Mouse (Mus musculus): Measurements from ENCODE around the gene Egfl8. TPM values are rescaled to one million over a fixed set of nuclear protein-coding genes. Genes with fewer than 3 reads are reported as not detected.
A peak's percentile ranks its signal among the peaks of the same experiment; 100 is the strongest.

The Egfl8 gene
- total RNA-seq, 2 experiments from 2014 or later: 0.85 to 1.1 TPM

DNA sequence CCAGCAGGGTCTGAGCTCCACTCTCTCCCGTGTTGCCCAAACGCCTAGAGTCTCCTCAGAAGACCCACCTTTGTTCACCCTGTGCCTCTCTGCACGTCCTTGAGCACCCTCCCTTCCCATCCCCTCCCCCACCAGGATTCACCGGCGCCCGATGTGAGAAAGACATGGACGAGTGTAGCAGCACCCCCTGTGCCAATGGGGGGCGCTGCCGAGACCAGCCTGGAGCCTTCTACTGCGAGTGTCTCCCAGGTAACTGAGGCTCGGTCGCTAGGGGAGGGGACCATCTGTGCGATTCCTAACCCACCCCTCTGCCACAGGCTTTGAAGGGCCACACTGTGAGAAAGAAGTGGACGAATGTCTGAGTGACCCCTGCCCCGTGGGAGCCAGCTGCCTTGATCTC is 43.4 kb downstream of the Egfl8 start:
- DNase-seq: no peak

DNA sequence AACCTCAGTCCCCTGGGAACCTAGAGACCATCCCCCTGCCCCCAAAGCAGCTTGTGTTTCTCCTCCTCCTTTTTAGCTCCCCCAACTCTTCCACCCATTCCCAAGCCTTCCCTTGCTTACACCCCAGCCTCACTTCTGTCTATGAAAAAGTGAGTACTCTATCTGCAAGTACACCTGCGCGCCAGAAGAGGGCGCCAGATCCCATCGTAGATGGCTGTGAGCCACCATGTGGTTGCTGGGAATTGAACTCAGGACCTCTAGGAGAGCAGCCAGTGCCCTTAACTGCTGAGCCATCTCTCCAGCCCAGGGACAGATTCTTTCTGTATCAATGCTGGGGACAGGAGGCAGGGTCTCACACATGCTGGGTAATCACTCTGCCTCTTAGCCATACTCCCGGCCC is 43.9 kb downstream of the Egfl8 start:
- DNase-seq: no peak

DNA sequence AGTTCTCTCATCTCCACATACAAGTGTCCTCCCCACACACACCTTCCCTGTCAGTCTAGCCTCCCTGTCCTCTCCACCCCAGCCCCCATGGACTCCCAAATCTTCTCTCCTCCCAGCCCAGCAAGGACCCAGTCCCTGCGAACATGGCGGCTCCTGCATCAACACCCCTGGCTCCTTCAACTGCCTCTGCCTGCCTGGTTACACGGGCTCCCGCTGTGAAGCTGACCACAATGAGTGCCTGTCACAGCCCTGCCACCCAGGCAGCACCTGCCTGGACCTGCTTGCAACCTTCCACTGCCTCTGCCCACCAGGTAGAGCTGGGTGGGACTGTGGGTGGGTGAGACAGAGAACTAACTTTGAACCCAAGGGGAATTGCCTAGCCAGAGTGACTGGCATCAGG is 45.9 kb downstream of the Egfl8 start:
- DNase-seq: no peak

DNA sequence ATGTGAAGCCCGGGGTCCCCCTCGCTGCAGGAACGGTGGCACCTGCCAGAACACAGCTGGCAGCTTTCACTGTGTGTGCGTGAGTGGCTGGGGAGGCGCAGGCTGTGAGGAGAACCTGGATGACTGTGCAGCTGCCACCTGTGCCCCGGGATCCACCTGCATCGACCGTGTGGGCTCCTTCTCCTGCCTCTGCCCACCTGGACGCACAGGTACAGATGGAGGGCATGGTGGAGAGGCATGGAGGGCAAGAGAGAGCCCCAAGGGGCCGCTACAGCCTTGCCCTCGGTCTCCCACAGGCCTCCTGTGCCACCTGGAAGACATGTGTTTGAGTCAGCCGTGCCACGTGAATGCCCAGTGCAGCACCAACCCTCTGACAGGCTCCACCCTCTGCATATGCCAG is 47.4 kb downstream of the Egfl8 start:
- DNase-seq: no peak

DNA sequence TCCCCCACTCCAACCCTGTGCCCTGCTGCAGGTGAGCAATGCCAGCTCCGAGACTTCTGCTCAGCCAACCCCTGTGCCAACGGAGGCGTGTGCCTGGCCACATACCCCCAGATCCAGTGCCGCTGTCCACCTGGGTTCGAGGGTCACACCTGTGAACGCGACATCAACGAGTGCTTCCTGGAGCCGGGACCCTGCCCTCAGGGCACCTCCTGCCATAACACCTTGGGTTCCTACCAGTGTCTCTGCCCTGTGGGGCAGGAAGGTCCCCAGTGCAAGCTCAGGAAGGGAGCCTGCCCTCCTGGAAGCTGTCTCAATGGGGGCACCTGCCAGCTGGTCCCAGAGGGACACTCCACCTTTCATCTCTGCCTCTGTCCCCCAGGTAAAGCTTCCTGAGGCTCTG is 48.5 kb downstream of the Egfl8 start:
- DNase-seq: no peak

DNA sequence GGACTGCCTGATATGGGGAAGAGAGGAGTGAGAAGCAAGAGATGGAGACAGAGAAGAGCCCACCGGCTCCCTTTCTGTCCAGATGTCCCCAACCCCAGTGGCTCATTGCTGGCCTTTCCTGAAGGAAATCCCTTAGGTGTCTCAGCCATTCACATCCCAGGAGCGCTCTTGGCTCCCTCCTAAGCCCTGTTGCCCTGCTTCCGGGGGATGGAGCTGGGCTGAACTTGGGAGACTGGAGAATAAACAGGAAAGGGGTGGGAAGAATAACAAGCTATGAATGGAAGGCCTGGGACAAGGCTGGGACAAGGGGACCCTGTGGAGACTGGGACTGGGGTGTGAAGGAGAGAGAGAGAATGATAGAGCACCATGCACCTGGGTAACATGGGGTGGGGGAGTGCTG is 51.0 kb downstream of the Egfl8 start:
- peak; percentile 63 to 89 for DNase-seq

DNA sequence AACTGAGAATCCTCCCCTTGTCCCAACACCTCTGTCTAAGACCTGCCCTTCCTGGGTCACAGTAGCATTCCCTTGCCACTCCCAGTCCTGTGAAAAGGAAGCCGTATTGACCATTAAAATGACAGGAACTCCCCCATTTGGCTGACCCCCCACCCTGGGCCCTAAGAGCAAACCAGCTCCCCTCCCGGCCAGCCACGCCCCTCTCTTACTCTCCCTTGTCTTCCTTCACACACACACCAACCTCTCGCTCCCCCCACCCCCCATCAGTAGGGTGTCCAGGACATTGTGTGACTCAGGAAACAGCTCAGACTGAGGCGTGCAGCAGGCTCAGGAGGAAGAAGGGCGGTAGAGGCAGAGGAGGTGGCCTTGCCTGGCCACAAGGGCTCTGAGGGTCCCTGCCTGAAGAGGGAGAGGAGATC is 51.8 kb downstream of the Egfl8 start, which contains the start of gene Notch4:
TSS of gene Notch4 (plus strand) at position 266 of the 419 bp plus-strand sequence.
- DNase-seq: peak; percentile 72 to 89

DNA sequence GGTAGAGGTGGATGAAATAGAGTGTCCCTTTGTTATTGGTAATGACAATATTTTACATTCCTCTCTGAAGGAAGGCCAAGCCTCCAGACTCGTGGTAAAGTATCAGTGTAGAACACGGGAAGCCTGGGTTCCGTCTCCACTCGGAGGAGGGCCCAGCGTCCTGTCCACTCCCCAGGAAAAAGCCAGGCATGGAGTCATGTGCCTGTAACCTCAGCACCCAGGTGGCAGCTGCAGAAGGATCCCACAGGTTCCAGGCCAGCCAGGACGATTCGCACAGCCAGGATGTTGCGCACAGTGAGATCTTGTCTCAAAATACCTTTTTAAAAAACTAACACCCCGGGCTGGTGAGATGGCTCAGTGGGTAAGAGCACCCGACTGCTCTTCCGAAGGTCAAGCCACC is 52.4 kb downstream of the Egfl8 start:
- no peak for DNase-seq

Other genes with a start within 250 kb of the Egfl8 start
- not detected for gene Btnl1, start 238.8 kb downstream of the Egfl8 start, total RNA-seq (2021)
- gene BC051142, start 217.2 kb downstream of the Egfl8 start, total RNA-seq (2021): not detected
- gene Btnl4, start 138.7 kb downstream of the Egfl8 start, total RNA-seq (2021): not detected
- not detected for gene Btnl6, start 98.6 kb downstream of the Egfl8 start, total RNA-seq (2021)
- gene Notch4, start 51.7 kb downstream of the Egfl8 start, total RNA-seq (2021): 10 to 100 TPM; 33.8 to 40.6 TPM
- 1 to 10 TPM; 4.1 to 5.9 TPM for gene Gpsm3, start 26.2 kb downstream of the Egfl8 start, total RNA-seq (2021)
- gene Pbx2, start 24.7 kb downstream of the Egfl8 start, total RNA-seq (2021): 10 to 100 TPM; 13.6 to 17.4 TPM
- under 1 TPM in 1 of 2 experiments, not detected in 1; 0.23 TPM for gene Ager, start 18.1 kb downstream of the Egfl8 start, total RNA-seq (2021)
- gene Rnf5, start 12.3 kb downstream of the Egfl8 start, total RNA-seq (2021): 10 to 100 TPM; 40.9 to 43.3 TPM
- 10 to 100 TPM; 67.9 to 72.4 TPM for gene Agpat1, start 11.7 kb downstream of the Egfl8 start, total RNA-seq (2021)
- 10 to 100 TPM; 55.5 to 55.8 TPM for gene Ppt2, start 12.5 kb upstream of the Egfl8 start, total RNA-seq (2021)
- 1 to 10 TPM in 1 of 2 experiments, under 1 TPM in 1; 0.93 to 1.5 TPM for gene Prrt1, start 13.6 kb upstream of the Egfl8 start, total RNA-seq (2021)
- 1 to 10 TPM; 5.8 to 6.5 TPM for gene Fkbpl, start 28.8 kb upstream of the Egfl8 start, total RNA-seq (2021)
- gene Atf6b, start 31.2 kb upstream of the Egfl8 start, total RNA-seq (2021): 10 to 100 TPM; 15.5 to 17.2 TPM
- 10 to 100 TPM; 22.9 to 26.5 TPM for gene Tnxb, start 54.6 kb upstream of the Egfl8 start, total RNA-seq (2021)
- gene C4b, start 127.9 kb upstream of the Egfl8 start, total RNA-seq (2021): 10 to 100 TPM; 14.4 to 25.5 TPM
- not detected for gene Cyp21a1, start 188.6 kb upstream of the Egfl8 start, total RNA-seq (2021)
- 1 to 10 TPM; 8.5 to 9.5 TPM for gene Stk19, start 221.0 kb upstream of the Egfl8 start, total RNA-seq (2021)
- gene Dxo, start 221.0 kb upstream of the Egfl8 start, total RNA-seq (2021): 10 to 100 TPM in 1 of 2 experiments, 1 to 10 TPM in 1; 9.8 to 13.3 TPM
- 10 to 100 TPM; 20.5 to 21.0 TPM for gene Skiv2l, start 234.2 kb upstream of the Egfl8 start, total RNA-seq (2021)
- 10 to 100 TPM; 14.4 to 15.2 TPM for gene Nelfe, start 234.4 kb upstream of the Egfl8 start, total RNA-seq (2021)
- gene Cfb, start 246.5 kb upstream of the Egfl8 start, total RNA-seq (2021): 10 to 100 TPM in 1 of 2 experiments, 1 to 10 TPM in 1; 3.3 to 13.7 TPM

Data from heart, adult 18-20 months (tissue).